9 mouse cellular contexts compared by ENCODE assay signal in the genomic region with DNA sequence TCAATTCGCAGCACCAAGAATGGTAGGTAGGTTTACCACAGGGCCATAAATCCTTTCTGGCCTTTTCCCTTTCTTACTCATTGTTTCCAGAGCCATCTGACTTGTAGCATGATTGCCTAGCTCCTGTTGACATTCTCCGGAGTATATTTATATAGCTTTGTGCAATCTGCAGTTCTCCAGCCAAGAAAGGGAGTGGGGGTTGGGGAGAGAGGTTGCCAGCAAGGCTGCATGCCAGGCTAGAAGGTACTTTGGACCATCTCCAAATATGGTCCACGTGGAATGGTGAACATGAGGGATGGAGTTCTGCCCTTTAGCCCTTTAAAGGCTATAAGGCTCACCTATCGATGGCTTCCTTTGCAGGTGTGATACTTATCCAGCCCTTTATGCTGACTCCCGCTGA. TPM values are rescaled to one million over a fixed set of nuclear protein-coding genes. Genes with fewer than 3 reads are reported as not detected.
DNase-seq lines count a peak whose midpoint lies in the region; ATAC-seq and TF ChIP-seq lines count a peak whose summit lies in the region.
"Had no signal": no experiment of that assay in that cellular context is flagged by ENCODE, and none has a peak within 500 bp of the region (broad histone marks: within the 10 kb centered on the region; RNA-seq: fewer than 3 reads in every experiment).

No protein-coding gene starts in this region.

- H3K4me1 ChIP-seq in hindbrain, postnatal 0 days (ENCODE audit: insufficient read depth, low read length), result 0 out of 2 replicates have a peak, but pooled peaks cover 5% of the 10 kb centered on the region
- peaks cover 26% of the 10 kb centered on the region for H3K4me1 ChIP-seq in hindbrain, embryonic 12.5 days

- WGBS in hindbrain, postnatal 0 days, result 70% methylated on average over 5 of the region's 5 CpGs
- WGBS in hindbrain, embryonic 12.5 days, result 90% methylated on average over 5 of the region's 5 CpGs

- DNase-seq in hindbrain, postnatal 0 days (ENCODE audit: low spot score), result peak; percentile 31
- DNase-seq in cerebellum, adult 8-10 months, result peak; percentile 67
- DNase-seq in heart, postnatal 4 days, result peak; percentile 89
- peak; percentile 87 for DNase-seq in lung, postnatal 25 days (ENCODE audit: low spot score)
- DNase-seq in neural tube, embryonic 10.5 days (ENCODE audit: extremely low spot score, low spot score), result no peak
- DNase-seq in embryo, embryonic 9.5 days (ENCODE audit: extremely low spot score), result no peak

- H3K4me2 ChIP-seq in hindbrain, postnatal 0 days (ENCODE audit: low read depth, low read length), result no peak overlapping the region
- no peak overlapping the region for H3K4me2 ChIP-seq in hindbrain, embryonic 12.5 days (replicated peaks)

- no peaks in the 10 kb centered on the region for H3K36me3 ChIP-seq in hindbrain, postnatal 0 days (ENCODE audit: insufficient read depth, low read length)
- H3K36me3 ChIP-seq in hindbrain, embryonic 12.5 days, result no peaks in the 10 kb centered on the region

- 0 out of 2 replicates have a peak overlapping the region, but pooled peaks have one; percentile 26 for H3K27ac ChIP-seq in hindbrain, postnatal 0 days
- H3K27ac ChIP-seq in hindbrain, embryonic 12.5 days, result no peak overlapping the region

- TF ChIP-seq CTCF in hindbrain, postnatal 0 days (IDR thresholded peaks at IDR 0.05; ENCODE audit: low read depth), result no peak

- H3K9ac ChIP-seq in hindbrain, postnatal 0 days (replicated peaks; ENCODE audit: low read length), result no peak overlapping the region
- H3K9ac ChIP-seq in hindbrain, embryonic 12.5 days, result no peak overlapping the region

- no peaks in the 10 kb centered on the region for H3K9me3 ChIP-seq in hindbrain, postnatal 0 days (ENCODE audit: low read length)
- no peaks in the 10 kb centered on the region for H3K9me3 ChIP-seq in hindbrain, embryonic 12.5 days (replicated peaks)

- ATAC-seq in hindbrain, postnatal 0 days, result no peak
- ATAC-seq in hindbrain, embryonic 12.5 days (ENCODE audit: low FRiP score), result no peak
- no peak for ATAC-seq in megakaryocyte progenitor cell, adult 5-6 weeks (replicated peaks; ENCODE audit: poor library complexity)

- no peaks in the 10 kb centered on the region for H3K27me3 ChIP-seq in hindbrain, postnatal 0 days (ENCODE audit: insufficient read depth, low read length)
- no peaks in the 10 kb centered on the region for H3K27me3 ChIP-seq in hindbrain, embryonic 12.5 days

- H3K4me3 ChIP-seq in hindbrain, postnatal 0 days (ENCODE audit: low read length), result no peak overlapping the region
- no peak overlapping the region for H3K4me3 ChIP-seq in hindbrain, embryonic 12.5 days

RNA-seq across cellular contexts. Expression of a gene that starts 45.2 kb away (rescaled TPM):
- total RNA-seq in hindbrain, postnatal 0 days (2014; rRNA removed), result 12.8 and 16.5 TPM in 2 replicates
- polyA plus RNA-seq in hindbrain, postnatal 0 days (2015; fragmentation: Nextera tagmentation; extraction: Ambion mirVana), result 6.4 and 6.5 TPM in 2 replicates
- polyA plus RNA-seq in hindbrain, embryonic 12.5 days (2016; fragmentation: Nextera tagmentation; extraction: Ambion mirVana), result 1.6 and 2.3 TPM in 2 replicates
- total RNA-seq in heart, postnatal 4 days (2021), result 100 to 1,000 TPM; 281 to 298 TPM
- total RNA-seq in megakaryocyte progenitor cell, adult 5-6 weeks (2015), result 0.52 and 0.88 TPM in 2 replicates
- total RNA-seq in megakaryocyte progenitor cell, adult 5-6 weeks (2017), result 0.46 and 0.54 TPM in 2 replicates
- total RNA-seq: CH12.LX had no signal

Comparison
In these comparisons a context has a peak if more than half of its experiments do, and no peak if none do; other contexts are left out.
1. DNase-seq: peak in hindbrain, postnatal 0 days (single experiment), cerebellum, adult 8-10 months (single experiment), heart, postnatal 4 days (single experiment) and lung, postnatal 25 days (single experiment); none in neural tube, embryonic 10.5 days (single experiment) and embryo, embryonic 9.5 days (single experiment).
2. RNA of a gene that starts 45.2 kb away (total RNA-seq): 281 to 298 TPM in heart, postnatal 4 days; 12.8 to 16.5 TPM in hindbrain, postnatal 0 days and 0.46 to 0.88 TPM in megakaryocyte progenitor cell, adult 5-6 weeks; every median in the first group is over 10 times any median in the second.